Mouse (Mus musculus): Measurements from ENCODE around the gene Stap2. TPM values are rescaled to one million over a fixed set of nuclear protein-coding genes. Genes with fewer than 3 reads are reported as not detected.

Gene Stap2
- total and polyA plus RNA-seq, 2 experiments from 2014 or later, result 4.6 to 5.4 TPM

DNA sequence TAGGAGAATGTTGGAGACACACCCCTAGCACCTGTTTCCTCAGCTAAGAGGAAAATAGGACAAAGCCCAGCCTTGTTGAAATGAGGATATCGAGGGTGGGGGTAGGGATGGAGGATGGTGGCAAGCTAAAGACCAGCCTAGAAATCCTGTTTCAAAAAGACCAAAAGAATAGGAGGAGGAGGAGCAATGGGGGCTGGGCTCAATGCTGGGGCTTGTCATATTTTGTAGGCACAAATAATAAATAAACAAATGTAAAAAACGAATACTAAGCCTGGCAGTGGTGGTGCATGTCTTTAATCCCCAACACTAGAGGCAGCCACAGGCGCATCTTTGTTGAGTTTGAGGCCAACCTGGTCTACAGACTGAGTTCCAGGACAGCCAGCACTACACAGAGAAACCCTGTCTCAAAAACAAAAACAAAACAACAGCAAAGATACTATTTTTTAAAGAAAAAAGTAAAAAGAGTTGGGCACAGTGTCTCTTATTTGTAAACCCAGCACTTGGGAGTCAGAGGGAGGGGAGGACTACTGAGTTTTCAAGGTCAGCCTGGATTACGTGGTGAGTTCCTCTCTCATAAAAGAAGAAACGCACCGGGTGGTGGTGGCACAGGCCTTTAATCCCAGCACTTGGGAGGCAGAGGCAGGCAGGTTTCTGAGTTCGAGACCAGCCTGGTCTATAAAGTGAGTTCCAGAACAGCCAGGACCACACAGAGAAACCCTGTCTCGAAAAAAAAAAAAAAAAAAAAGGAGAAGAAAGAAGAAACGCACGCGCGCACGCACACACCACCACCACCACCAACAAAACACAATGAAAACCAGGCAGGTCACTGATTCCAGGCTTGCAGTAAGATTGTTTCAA lies 47.4 kb downstream of the Stap2 start:
- no peak for TF ChIP-seq CTCF (IDR thresholded peaks at IDR 0.05; ENCODE audit: low read depth)
- no peaks in the 10 kb centered on the region for H3K9me3 ChIP-seq (ENCODE audit: low read length)
- H3K4me1 ChIP-seq (ENCODE audit: insufficient read depth, low read length), result peaks cover 9% of the 10 kb centered on the region; the same call in 1 of the 2 replicates
- peak overlapping the region; percentile 93 for H3K27ac ChIP-seq
- peak overlapping the region; percentile 63 for H3K4me2 ChIP-seq (ENCODE audit: low read depth, low read length)
- H3K4me3 ChIP-seq (ENCODE audit: low read length), result peak overlapping the region; percentile 47
- H3K36me3 ChIP-seq (ENCODE audit: insufficient read depth, low read length), result no peaks in the 10 kb centered on the region
- ATAC-seq (no peak), DNase-seq (ENCODE audit: low spot score) (no peak)
- peak overlapping the region; percentile 49 for H3K9ac ChIP-seq (replicated peaks; ENCODE audit: low read length)
- 76% methylated on average over 13 of the region's 13 CpGs for WGBS
- H3K27me3 ChIP-seq (ENCODE audit: insufficient read depth, low read length), result no peaks in the 10 kb centered on the region

- WGBS, result 12% methylated on average over 9 of the region's 9 CpGs
- H3K4me1 ChIP-seq (ENCODE audit: insufficient read depth, low read length), result peaks cover 9% of the 10 kb centered on the region; the same call in 1 of the 2 replicates
- ATAC-seq, result peak; percentile 19; the same call in 1 of the 2 replicates
- H3K4me3 ChIP-seq (ENCODE audit: low read length), result no peak overlapping the region
- no peaks in the 10 kb centered on the region for H3K36me3 ChIP-seq (ENCODE audit: insufficient read depth, low read length)
- TF ChIP-seq CTCF (IDR thresholded peaks at IDR 0.05; ENCODE audit: low read depth), result peak; percentile 87
- no peaks in the 10 kb centered on the region for H3K27me3 ChIP-seq (ENCODE audit: insufficient read depth, low read length)
- peak overlapping the region; percentile 70 for H3K4me2 ChIP-seq (ENCODE audit: low read depth, low read length)
- peak; percentile 85 for DNase-seq (ENCODE audit: low spot score)
- peak overlapping the region; percentile 54; the same call in 1 of the 2 replicates for H3K9ac ChIP-seq (replicated peaks; ENCODE audit: low read length)
- no peak overlapping the region for H3K27ac ChIP-seq
- no peaks in the 10 kb centered on the region for H3K9me3 ChIP-seq (ENCODE audit: low read length)
These were observed 48.2 kb downstream of the Stap2 start for GRCm38 (mm10) chr17:55957168-55957567.

- TF ChIP-seq CTCF (IDR thresholded peaks at IDR 0.05; ENCODE audit: low read depth), result no peak
- H3K9ac ChIP-seq (replicated peaks; ENCODE audit: low read length), result peak overlapping the region; percentile 54
- H3K9me3 ChIP-seq (ENCODE audit: low read length), result no peaks in the 10 kb centered on the region
- DNase-seq (ENCODE audit: low spot score), result no peak
- H3K36me3 ChIP-seq (ENCODE audit: insufficient read depth, low read length), result no peaks in the 10 kb centered on the region
- H3K4me2 ChIP-seq (ENCODE audit: low read depth, low read length), result peak overlapping the region; percentile 70
- H3K27me3 ChIP-seq (ENCODE audit: insufficient read depth, low read length), result no peaks in the 10 kb centered on the region
- H3K27ac ChIP-seq, result peak overlapping the region; percentile 62; the same call in 1 of the 2 replicates
- WGBS, result 37% methylated on average over 6 of the region's 6 CpGs
- peak overlapping the region; percentile 44 for H3K4me3 ChIP-seq (ENCODE audit: low read length)
- no peak for ATAC-seq
- peaks cover 9% of the 10 kb centered on the region; the same call in 1 of the 2 replicates for H3K4me1 ChIP-seq (ENCODE audit: insufficient read depth, low read length)
These were observed 48.8 kb downstream of the Stap2 start for GRCm38 (mm10) chr17:55956591-55956990.

GRCm38 (mm10) chr17:55956129-55956528 lies 49.3 kb downstream of the Stap2 start:
- Histone ChIP-seq H3K4me2 (ENCODE audit: low read depth, low read length) (peak overlapping the region; percentile 70), H3K9ac (replicated peaks; ENCODE audit: low read length) (peak overlapping the region; percentile 54), H3K36me3 (ENCODE audit: insufficient read depth, low read length) (no peaks in the 10 kb centered on the region), H3K27ac (peak overlapping the region; percentile 62; the same call in 1 of the 2 replicates), H3K4me3 (ENCODE audit: low read length) (peak overlapping the region; percentile 44), H3K4me1 (ENCODE audit: insufficient read depth, low read length) (peaks cover 9% of the 10 kb centered on the region; the same call in 1 of the 2 replicates), H3K27me3 (ENCODE audit: insufficient read depth, low read length) (no peaks in the 10 kb centered on the region), H3K9me3 (ENCODE audit: low read length) (no peaks in the 10 kb centered on the region)
- ATAC-seq (peak; percentile 52), DNase-seq (ENCODE audit: low spot score) (peak; percentile 85)
- no peak for TF ChIP-seq CTCF (IDR thresholded peaks at IDR 0.05; ENCODE audit: low read depth)
- WGBS, result 1% methylated on average over 26 of the region's 26 CpGs

GRCm38 (mm10) chr17:55954229-55954628 lies 51.2 kb downstream of the Stap2 start:
- TF ChIP-seq CTCF (IDR thresholded peaks at IDR 0.05; ENCODE audit: low read depth), result no peak
- peaks cover 9% of the 10 kb centered on the region; the same call in 1 of the 2 replicates for H3K4me1 ChIP-seq (ENCODE audit: insufficient read depth, low read length)
- WGBS, result 34% methylated on average over 16 of the region's 16 CpGs
- H3K27ac ChIP-seq, result no peak overlapping the region
- H3K4me3 ChIP-seq (ENCODE audit: low read length), result no peak overlapping the region
- H3K9me3 ChIP-seq (ENCODE audit: low read length), result no peaks in the 10 kb centered on the region
- H3K4me2 ChIP-seq (ENCODE audit: low read depth, low read length), result no peak overlapping the region
- no peak overlapping the region for H3K9ac ChIP-seq (replicated peaks; ENCODE audit: low read length)
- DNase-seq (ENCODE audit: low spot score) (no peak), ATAC-seq (no peak)
- H3K27me3 ChIP-seq (ENCODE audit: insufficient read depth, low read length), result no peaks in the 10 kb centered on the region
- H3K36me3 ChIP-seq (ENCODE audit: insufficient read depth, low read length), result no peaks in the 10 kb centered on the region

DNA sequence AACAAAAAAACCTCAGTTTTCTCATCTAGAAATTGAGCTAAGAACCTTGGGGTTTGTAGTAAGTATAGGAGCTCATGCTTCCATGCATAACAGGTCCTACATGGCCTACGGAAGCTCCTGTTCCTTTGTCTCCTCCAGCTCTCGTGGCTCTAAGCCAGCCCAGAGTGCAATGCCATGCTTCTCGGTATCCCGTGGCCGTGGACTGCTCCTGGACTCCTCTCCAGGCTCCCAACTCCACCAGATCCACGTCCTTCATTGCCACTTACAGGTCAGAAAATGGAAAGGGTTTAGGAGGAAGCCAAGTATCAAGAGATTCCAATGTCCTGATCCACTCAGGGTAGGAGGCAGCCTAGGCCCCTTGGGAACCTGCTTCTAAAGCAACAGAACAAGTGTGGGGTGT lies 51.6 kb downstream of the Stap2 start:
- ATAC-seq, result no peak
- DNase-seq (ENCODE audit: low spot score), result no peak
- Histone ChIP-seq H3K4me3 (ENCODE audit: low read length) (no peak overlapping the region), H3K27ac (no peak overlapping the region), H3K36me3 (ENCODE audit: insufficient read depth, low read length) (no peaks in the 10 kb centered on the region), H3K4me2 (ENCODE audit: low read depth, low read length) (no peak overlapping the region), H3K9ac (replicated peaks; ENCODE audit: low read length) (no peak overlapping the region), H3K9me3 (ENCODE audit: low read length) (no peaks in the 10 kb centered on the region), H3K4me1 (ENCODE audit: insufficient read depth, low read length) (peaks cover 9% of the 10 kb centered on the region; the same call in 1 of the 2 replicates), H3K27me3 (ENCODE audit: insufficient read depth, low read length) (no peaks in the 10 kb centered on the region)
- TF ChIP-seq CTCF (IDR thresholded peaks at IDR 0.05; ENCODE audit: low read depth), result no peak
- WGBS, result 80% methylated on average over 6 of the region's 6 CpGs
